Mouse (Mus musculus): Measurements from ENCODE around the gene Cacnb4.

DNA sequence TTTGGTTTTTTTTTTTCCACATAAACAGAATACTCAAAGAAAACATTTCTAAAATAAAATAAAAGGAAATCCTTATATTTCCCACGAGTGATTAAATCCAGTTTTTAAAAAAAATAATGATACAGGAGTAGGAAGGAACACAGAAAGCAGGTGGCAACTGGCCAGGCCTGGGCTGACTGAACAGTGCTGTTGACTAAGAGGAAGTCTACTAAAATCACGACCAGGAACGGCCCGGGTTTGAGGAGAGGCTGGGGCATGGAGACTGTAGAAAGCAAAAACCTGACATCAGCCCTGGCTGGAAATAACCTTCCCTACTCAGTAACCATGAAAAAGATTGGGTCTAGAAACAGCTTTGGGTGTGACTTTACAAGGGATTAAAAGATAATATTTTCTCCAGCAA is 48.4 kb downstream of the Cacnb4 start:
- no peak for TF ChIP-seq CTCF (IDR thresholded peaks at IDR 0.05)
- TF ChIP-seq EP300 (IDR thresholded peaks at IDR 0.05), result no peak

Measured in lung, postnatal 0 days (tissue).